Mouse (Mus musculus): Measurements from ENCODE around the gene Clk4. TPM values are rescaled to one million over a fixed set of nuclear protein-coding genes. Genes with fewer than 3 reads are reported as not detected.

Gene Clk4
- 110 TPM in 2 replicates for total RNA-seq (2014; fragmentation: Nextera tagmentation)
- 179 and 188 TPM in 2 replicates for total RNA-seq (2017)

DNA sequence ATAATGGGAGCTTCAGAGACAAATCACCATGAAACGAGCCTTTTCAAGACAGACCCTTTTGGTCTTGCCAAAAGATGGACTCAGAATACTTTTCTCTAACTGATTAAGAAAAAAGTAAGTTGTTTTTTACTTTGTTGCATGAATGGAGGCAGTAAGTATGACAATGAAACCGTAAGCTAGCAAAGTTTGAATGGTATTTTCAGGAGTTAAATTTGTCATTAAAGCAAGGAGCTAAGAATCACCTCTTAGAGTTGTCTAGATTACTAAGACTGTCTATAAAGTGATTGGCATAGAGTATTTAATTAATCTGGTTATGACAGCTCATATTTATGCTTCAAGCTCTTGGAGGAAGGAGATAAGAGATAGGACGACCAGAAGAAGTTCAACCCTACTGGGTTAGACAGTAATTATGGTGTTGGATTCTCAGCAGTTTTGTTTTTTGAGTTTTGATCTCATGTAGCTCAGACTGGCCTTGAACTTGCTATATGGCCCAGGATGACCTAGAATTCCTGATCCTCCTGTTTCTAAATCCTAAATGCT lies at the start of gene Clk4:
Gene Clk4, plus strand, starts transcription at position 51 of the 540 bp plus-strand sequence.
- ATAC-seq (replicated peaks; ENCODE audit: low FRiP score, low TSS enrichment, poor library complexity, severe bottlenecking), result peak; percentile 28; the same call in 1 of the 2 replicates

DNA sequence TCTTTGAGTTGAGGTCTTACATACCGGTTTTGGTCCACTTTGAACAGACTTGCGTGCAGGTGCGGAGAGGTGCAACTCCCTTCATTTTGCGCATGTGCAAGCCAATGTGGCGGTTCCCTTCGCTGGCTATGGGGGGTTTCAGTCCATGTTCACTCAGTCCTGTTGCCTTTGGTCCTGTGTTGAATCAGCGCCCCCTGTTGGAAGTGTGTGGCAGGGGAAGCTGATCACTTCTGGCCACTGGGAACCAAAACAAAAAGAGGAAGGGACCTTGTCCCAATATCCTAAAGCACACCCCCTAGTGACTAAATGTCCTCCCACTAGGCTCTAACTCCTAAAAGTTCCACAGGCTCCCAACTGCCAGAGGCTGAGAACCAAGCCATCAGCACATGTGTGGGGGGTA lies 47.5 kb upstream of the Clk4 start:
- ATAC-seq (replicated peaks; ENCODE audit: low FRiP score, low TSS enrichment, poor library complexity, severe bottlenecking), result no peak

DNA sequence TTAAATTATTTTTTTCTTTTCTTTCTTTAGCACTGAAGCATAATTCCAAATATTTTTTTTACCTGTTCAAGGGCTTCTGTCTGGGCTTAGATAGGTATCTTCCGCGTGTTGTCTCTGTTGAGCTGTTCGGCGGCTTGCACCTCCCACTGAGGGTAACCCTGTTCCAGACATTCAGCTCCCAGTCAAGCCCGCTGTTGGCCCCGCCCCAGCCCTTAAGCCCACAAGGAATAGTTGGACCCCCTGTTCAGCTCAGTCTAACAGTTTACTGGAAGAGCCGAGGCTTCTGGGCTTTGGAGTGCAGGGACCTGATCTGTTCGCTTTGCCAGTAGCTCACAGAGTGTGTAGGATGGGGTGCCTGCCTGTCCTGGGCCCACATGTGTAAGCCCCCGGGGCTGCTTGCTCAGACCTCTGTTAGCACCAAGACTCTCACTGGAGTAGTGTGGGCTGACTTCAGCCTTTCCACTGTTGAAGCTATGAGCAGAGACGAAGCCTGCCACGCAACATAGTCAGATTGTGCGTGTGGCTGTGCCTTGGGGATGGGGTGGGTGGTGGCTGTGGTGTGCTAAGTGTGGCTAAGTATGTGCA lies 42.0 kb upstream of the Clk4 start:
- ATAC-seq (replicated peaks; ENCODE audit: low FRiP score, low TSS enrichment, poor library complexity, severe bottlenecking), result no peak

DNA sequence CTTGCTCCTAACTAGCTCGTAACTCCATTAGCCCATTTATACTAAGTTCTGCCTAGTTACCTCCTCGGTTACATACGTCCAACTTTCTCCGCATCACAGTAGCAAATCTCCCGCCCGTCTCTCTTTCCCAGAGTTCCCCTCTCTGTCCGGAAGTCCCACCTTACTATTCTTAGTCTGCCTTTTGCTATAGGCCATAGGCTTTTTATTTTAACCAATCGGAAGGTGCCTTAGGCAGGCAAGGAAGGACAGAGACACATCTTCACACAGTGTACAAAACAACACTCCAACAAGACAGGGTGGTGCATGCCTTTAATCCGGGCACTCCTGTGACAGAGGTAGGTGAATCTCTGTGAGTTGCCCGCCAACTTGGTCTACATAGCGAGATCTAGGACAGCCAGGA lies 41.2 kb upstream of the Clk4 start, which contains the start of gene Gm12569:
Gene Gm12569, plus strand, starts transcription at position 166 of the 400 bp plus-strand sequence.
- no peak for ATAC-seq (replicated peaks; ENCODE audit: low FRiP score, low TSS enrichment, poor library complexity, severe bottlenecking)

DNA sequence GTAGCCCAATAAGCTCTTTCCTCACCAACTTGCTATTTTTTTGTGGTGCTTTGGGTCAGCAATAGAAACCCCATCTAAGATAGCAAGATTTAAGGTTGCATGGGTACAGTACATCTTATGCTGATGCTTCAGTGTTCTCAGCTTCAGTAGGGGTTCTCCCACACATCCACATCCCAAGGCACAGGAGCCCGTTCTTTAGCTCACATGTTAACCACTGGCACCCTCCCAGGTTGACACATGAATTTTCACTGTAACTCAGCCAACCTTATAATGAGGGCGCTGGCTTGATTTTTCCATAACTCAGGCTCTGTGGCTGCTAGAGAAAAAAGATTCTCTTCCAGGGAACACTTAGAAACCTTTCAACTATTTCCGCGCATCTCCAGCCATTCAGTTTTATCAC lies 34.4 kb upstream of the Clk4 start:
- no peak for ATAC-seq (replicated peaks; ENCODE audit: low FRiP score, low TSS enrichment, poor library complexity, severe bottlenecking)

DNA sequence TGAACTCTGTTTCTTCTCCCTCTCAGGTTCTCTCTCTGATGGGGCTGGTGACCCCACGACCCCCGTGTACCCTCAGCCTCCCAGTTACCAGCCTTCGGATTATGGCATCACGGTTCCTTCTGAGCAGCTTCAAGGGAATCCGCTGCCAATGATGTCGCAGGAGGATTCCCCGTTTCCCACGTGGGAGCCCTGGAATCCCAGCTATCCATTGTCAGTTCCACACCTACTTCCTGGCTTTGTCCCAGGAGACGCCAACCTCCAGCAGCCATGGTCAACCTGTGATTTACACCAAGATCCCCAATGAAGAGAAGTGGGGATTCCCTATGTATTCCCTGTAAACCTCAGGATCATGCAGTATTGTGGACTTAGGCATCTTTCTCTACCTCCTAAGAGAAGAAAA lies 26.9 kb upstream of the Clk4 start:
- ATAC-seq (replicated peaks; ENCODE audit: low FRiP score, low TSS enrichment, poor library complexity, severe bottlenecking), result no peak

DNA sequence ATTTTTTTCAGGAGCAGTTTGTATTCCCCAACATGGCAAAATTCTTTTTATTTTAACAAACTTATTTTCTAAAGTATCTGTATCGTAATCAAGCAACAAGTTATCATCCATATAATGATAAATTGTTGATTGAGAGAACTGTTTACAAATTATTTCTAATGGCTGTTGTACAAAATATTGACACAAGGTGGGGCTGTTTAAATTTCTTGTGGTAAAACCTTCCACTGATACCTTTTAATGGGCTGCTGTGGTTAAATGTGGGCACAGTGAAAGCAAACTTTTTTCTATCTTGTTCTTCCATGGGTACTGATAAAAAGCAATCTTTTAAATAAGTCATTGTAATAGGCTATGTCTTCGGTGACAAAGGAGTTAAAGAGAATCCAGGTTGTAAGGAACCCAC lies 18.6 kb upstream of the Clk4 start:
- ATAC-seq (replicated peaks; ENCODE audit: low FRiP score, low TSS enrichment, poor library complexity, severe bottlenecking), result no peak

DNA sequence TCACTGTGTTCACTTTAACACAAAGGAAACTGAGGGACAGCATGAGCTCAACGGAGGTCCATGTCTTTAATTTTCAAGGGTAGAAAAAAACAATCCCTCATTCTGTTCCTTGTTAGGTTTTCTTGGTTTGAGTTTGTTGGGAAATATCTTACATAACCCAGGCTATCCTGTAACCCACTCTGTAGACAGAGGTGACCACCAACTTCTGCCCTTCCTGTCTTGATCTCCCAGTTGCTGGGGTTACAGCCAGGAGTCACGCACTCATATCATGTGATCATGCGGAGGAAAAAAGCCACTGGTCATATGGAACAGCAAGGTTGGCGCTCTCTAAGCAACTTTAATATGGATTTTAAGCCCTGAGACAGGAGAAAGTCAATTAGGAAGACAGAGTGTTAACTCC lies 4.5 kb upstream of the Clk4 start:
- ATAC-seq (replicated peaks; ENCODE audit: low FRiP score, low TSS enrichment, poor library complexity, severe bottlenecking), result no peak

DNA sequence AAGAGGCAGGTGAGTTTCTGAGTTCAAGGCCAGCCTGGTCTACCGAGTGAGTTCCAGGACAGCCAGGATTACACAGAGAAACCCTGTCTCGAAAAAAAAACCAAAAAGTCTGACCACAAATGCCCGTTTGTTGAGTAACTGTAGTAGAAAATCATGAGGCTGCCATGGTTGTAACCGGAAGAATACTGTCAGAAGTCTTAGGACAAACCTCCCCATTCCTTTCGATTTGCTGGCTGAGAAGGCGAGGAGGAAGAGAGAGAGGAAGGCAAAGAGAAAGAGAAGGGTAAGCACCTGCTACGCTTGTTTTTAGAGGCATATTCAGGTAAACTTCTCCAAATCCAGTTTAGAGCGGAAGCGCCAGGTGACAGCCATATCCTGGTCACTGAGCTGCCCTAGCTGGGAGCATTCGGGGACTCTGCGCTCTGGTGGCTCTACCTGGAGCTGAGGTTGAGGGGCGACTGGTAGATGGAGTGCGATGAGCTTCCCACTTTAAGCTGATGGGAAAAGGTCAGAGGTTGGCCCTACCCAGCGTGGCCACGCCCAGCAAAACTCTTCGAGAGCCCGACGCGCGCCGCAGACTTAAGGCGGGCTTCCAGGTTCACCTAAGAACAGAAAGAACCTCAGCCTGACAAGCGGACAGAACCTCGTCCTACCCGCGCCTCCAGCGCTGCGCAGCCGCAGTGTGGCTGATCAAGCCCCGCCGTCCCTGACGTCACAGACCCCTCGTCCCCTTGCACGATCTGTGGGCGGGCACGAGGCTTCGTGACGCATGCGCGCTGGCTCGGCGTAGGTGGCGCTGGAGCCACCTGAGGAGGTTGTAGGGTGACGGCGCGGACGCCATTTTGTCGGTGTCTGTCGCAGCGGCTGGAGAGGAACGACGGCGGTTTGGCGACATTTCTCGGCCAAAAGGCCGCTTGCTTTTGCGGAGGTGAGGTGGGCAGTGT lies 1.1 kb downstream of the Clk4 start, which contains the start of gene BC049762:
Gene BC049762, minus strand, starts transcription at position 705 of the 944 bp plus-strand sequence.
- ATAC-seq (replicated peaks; ENCODE audit: low FRiP score, low TSS enrichment, poor library complexity, severe bottlenecking), result peak; percentile 95

DNA sequence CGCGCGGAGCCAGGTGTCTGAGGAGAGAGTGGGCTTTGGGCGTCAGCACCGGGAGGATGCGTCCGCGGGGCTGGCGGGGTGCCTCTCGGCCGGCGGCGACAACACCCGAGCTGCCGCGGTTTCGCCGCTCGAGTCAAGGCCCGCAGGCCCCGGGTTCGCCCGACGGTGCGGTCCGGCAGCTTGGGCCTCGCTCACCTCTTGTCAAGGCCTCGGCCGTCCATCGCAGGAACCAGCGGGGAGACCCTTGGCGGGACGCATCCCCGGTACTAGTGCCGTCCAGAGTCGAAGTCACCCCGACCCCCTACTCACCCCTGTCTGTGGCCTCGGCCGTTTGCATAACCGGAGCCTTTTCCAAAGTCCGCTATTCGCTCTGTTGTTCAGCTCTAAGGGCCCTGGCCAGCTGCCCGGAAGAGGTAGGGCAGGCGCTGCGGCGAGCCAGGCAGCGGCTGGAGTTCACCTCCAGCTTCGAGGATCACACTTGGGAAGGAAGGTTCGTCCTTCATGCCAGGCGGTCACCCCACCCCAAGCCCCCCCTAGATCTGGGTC lies 1.8 kb downstream of the Clk4 start:
- ATAC-seq (replicated peaks; ENCODE audit: low FRiP score, low TSS enrichment, poor library complexity, severe bottlenecking), result peak; percentile 24

DNA sequence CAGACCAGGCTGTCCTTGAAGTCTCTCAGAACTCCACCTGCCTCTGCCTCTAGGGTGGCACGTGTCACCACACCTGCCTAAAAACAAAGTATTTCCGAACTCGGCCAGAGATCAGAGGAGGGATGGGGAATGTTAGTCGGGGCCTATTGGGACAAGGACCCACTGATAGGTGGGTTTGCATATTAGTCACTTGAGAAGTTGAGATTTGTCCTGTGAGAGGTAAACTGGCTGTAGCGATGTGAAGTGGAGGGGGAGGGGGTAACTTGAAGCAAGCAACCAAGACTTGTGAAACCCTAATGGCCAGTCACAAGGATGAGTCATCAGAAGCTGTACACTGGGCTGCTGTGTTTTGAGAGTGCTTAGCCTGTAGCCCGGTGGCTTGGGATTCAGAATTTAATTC lies 2.8 kb downstream of the Clk4 start:
- ATAC-seq (replicated peaks; ENCODE audit: low FRiP score, low TSS enrichment, poor library complexity, severe bottlenecking), result no peak

DNA sequence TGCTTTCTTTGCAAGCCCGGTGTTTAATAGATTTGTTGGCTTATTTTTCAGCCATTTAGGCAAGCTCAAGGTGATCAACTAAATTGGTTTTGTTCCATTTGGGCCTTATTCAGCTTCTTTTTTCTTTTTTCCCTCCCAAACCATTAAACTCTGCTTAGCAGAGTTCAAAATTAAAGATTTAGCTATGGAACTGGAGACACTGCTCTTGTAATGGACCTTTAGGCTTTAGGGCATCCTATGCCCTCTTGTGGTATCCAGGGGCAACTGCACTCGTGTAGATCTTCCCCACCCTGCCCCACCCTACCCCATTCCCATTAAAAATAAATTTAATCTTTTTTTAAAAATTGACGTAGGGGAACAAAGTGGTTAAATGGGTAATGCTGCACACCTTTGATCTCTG lies 3.8 kb downstream of the Clk4 start:
- ATAC-seq (replicated peaks; ENCODE audit: low FRiP score, low TSS enrichment, poor library complexity, severe bottlenecking), result no peak

DNA sequence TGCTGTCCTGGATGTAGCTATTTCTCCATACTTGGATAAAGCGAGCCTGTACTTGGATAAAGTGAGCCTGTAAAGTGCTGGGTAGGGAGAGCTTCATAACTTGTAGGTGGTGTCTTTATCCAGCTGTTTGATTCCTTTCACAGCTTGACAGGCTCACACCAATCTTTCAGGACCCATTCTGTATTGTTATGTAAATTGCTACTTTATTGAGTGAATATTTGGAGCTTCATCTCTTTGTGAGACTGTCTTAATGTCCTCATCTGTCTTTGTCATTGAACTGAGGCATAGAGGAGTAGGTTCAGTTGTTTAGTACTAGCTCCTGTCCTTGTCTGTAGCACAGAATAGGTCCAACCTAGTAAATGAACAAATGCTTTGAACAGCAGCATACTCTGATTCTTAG lies 12.9 kb downstream of the Clk4 start:
- ATAC-seq (replicated peaks; ENCODE audit: low FRiP score, low TSS enrichment, poor library complexity, severe bottlenecking), result no peak

DNA sequence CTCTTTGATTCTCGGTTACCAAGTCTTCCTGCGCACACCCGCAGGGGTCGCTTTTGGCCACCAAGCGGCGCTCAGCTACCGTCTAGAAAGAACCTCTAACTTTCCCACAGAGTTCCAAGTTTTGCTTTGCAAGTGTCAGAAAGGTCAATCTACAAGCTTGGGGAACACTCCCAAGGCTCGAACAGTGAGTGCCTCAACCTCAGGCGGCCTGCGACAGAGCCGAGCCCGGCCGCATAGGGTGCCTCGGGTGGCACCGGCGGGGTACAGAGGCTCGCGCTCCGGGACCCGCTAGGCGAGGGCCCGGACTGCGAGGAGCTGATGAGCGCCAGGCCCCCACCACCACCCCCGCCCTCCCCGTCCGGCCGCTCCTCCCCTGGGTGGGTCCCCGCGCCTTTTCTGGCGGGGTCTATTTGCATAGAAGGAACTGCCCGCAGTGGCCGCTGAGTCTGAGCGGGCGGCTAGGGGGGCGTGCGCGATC lies 28.1 kb downstream of the Clk4 start, which contains the start of gene Col23a1:
Gene Col23a1, plus strand, starts transcription at position 357 of the 478 bp plus-strand sequence.
- peak; percentile 60 for ATAC-seq (replicated peaks; ENCODE audit: low FRiP score, low TSS enrichment, poor library complexity, severe bottlenecking)

DNA sequence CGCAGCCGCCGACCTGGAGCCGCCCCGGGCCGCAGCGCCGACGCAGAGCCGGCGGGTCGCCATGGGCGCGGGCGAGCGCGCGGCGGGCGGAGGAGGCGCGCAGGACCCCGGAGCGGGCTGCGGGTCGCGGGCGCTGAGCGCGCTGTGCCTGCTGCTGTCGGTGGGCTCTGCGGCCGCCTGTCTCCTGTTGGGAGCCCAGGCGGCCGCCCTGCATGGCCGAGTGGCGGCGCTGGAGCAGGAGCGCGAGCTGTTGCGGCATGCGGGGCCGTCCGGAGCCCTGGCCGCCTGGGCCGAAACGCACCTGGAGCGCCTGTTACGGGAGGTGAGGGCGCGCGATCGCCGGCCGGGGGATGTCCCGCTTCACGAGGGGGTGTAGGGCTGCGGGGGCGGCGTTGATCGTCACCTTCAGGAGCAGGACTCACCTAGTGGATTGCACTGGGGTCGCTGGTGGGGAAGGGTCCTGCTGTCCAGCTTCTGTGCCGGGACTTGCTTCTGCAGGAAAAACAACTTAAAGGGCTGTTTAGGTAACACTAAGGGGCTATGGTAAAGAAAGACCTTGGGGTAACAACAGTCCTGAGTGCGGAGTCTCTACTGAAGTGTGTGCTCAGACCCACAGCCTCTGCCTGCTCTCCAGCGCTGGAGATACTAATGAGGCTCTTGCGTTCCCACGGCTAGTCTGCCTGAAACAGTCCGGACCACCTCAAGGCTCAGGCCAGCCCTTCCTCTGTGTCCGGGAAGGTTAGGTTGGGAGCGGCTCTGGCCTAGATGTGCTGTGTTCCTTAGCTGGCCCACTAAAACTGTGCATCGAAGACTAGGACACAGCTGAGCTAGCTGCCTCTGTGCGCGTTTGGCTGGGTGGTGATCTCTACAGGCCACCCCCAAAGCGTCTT lies 28.8 kb downstream of the Clk4 start:
- no peak for ATAC-seq (replicated peaks; ENCODE audit: low FRiP score, low TSS enrichment, poor library complexity, severe bottlenecking)

DNA sequence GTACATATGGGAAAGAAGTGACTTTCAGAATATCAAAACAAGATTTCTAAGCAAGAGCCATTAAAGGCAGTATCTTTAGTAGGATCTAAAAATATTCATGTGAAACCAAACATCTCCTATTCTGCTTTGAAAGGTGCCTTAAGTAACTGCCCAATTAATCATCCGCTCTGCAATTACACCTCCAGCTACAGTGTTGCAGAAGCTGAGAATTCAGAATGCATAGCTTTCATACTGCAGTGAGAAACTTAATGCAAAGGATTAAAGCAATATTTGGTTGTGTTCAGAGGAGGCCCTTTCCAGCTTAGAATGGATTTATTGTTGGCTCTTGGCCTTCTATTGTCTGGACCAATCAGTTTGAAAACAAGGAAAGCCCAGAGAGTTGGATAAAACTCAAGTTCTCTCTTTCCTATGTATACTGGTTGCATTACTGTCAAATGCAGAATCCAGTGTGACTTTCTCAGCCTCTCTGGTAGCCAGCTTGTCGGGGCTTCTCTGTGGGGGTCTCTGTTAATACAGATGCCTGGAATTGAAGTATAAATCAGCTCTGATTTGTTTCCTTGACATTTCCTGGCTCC lies 32.5 kb downstream of the Clk4 start:
- ATAC-seq (replicated peaks; ENCODE audit: low FRiP score, low TSS enrichment, poor library complexity, severe bottlenecking), result no peak

DNA sequence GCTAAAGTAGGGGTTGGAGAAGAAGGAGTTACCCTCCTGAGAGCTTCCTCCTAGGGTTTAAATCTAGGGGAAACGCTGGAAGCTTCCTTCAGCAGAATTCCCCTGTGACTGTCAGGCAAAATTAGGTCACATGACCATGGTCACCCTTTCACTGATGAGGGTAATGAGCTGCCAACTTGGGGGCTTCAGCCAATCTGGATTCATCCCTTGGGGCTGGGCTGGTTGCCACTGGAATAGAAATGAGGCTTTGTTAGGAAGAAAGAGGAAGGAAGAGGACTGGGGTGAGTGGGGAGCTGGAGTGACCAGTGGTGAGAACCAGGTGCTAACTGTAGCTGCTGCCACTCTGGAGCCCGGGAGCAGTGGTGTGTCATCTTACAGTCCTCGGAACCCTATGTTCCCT lies 34.2 kb downstream of the Clk4 start:
- no peak for ATAC-seq (replicated peaks; ENCODE audit: low FRiP score, low TSS enrichment, poor library complexity, severe bottlenecking)

DNA sequence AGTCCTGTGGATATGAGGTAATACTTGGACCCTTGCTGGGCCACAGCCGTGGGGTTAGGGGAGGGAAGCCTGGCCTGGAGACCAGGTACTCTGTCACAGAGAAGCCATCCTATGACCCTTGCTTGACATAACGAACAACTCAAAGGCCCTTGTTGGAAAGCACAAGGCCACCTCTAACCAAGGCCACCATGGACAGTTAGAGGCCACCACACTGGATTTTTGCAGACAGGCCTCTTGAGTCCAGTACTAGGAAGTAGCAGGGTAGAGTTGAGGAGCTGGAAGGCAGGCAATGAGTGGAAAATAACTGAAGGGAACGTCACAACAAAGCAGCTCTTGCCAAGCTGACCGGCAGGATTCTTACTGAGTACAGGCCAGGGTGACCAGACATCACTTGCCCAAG lies 37.2 kb downstream of the Clk4 start:
- ATAC-seq (replicated peaks; ENCODE audit: low FRiP score, low TSS enrichment, poor library complexity, severe bottlenecking), result no peak

DNA sequence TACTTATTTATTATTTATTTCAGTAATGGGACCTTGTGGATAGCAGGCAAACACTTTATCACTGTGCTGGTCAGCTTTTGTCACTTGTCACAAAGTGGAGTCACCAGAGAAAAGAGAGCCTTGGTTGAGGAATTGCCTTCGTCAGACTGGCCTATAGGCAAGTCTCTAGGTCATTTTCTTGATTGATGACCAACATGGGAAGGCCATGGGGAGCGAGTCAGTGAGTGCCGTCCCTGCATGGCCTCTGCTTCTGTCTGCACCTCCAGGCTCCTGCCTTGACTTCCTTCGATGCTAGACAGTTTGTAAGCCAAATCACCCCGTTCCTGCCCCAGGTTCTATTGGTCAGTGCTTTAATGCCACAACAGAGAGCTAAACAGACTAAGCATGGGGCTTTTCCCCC lies 40.9 kb downstream of the Clk4 start:
- no peak for ATAC-seq (replicated peaks; ENCODE audit: low FRiP score, low TSS enrichment, poor library complexity, severe bottlenecking)

Data from megakaryocyte-erythroid progenitor cell, adult 5-6 weeks (primary cell).